Mouse (Mus musculus) erythroid progenitor cell, adult 5-6 weeks (primary cell): Measurements from ENCODE around the gene Pkn2. TPM values are rescaled to one million over a fixed set of nuclear protein-coding genes. Genes with fewer than 3 reads are reported as not detected.

Source experiments
- ATAC-seq: replicated peaks from 2 replicates; pipeline ENCODE4 v1.8.0; 2016; ENCODE audit warnings: moderate number of reproducible peaks, mild to moderate bottlenecking, moderate TSS enrichment, inconsistent platforms; ENCODE audit not compliant: poor library complexity, low FRiP score, severe bottlenecking
- total RNA-seq, 2 experiments: library from RNA; stranded (forward) in 1 of 2; stranded (reverse) in 1 of 2; fragments of 150-400 nt in 1 of 2; fragments of 186-747, 209-891 nt in 1 of 2; gene quantifications; 2 replicates each; pipeline versions ENCODE4 v1.2.3 to v1.2.4; 2015 to 2017; ENCODE audit warnings: low replicate concordance in 2 of 2

Gene Pkn2
- total RNA-seq, 2 experiments from 2014 or later, result 180 to 188 TPM

- ATAC-seq, result no peak
Measured at GRCm38 (mm10) chr3:142749131-142749530, 132.7 kb downstream of the Pkn2 start.

GRCm38 (mm10) chr3:142747673-142748072, 134.1 kb downstream of the Pkn2 start:
- no peak for ATAC-seq

- no peak for ATAC-seq
Measured at GRCm38 (mm10) chr3:142745076-142745475, 136.7 kb downstream of the Pkn2 start.

GRCm38 (mm10) chr3:142743973-142744898, 137.6 kb downstream of the Pkn2 start:
- ATAC-seq, result peak; percentile 80

Other genes with a start within 250 kb of the Pkn2 start
- gene Kyat3, start 181.0 kb downstream of the Pkn2 start, total RNA-seq (2015; ENCODE audit: low replicate concordance), result not detected in 2 replicates
- not detected in 2 replicates for gene Kyat3, start 181.0 kb downstream of the Pkn2 start, total RNA-seq (2017; ENCODE audit: low replicate concordance)
- gene Gtf2b, start 117.0 kb downstream of the Pkn2 start, total RNA-seq (2015; ENCODE audit: low replicate concordance), result 45.0 and 52.4 TPM in 2 replicates
- gene Gtf2b, start 117.0 kb downstream of the Pkn2 start, total RNA-seq (2017; ENCODE audit: low replicate concordance), result 26.4 and 39.9 TPM in 2 replicates